Mouse (Mus musculus) adrenal gland, adult 18-20 months (tissue): ENCODE results near the gene Tfip11. TPM values are rescaled to one million over a fixed set of nuclear protein-coding genes. Genes with fewer than 3 reads are reported as not detected.

Experiments
- DNase-seq, 2 experiments: peaks; one replicate each; pipeline ENCODE4 v3.0.0; 2021 to 2022; ENCODE audit warnings: low spot score in 2 of 2
- total RNA-seq, 2 experiments: library from RNA; stranded (reverse); gene quantifications; 1 replicate in 1 of 2; 2 replicates in 1 of 2; pipeline ENCODE4 v1.2.3; 2021

Gene Tfip11
- total RNA-seq, 2 experiments from 2014 or later = 38.6 to 41.8 TPM

DNA sequence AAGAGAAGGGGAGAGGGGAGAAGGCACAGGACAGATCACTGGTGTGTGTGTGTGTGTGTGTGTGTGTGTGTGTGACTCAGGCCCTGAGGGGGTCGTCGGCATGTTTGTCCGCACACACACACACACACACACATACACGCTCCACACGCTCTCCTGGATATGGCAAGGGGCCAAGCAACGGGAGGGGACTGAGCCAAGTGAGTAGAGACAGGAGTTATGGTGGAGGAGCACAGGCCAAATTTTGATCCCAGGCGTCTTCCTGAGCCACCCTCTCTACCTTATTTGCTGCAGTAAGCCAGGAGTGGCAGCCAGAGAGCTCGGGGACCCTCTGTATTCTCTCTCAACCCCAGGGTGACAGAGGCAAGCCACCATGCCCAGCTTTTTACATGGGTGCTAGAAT, 36.9 kb upstream of the Tfip11 start:
- DNase-seq = no peak

DNA sequence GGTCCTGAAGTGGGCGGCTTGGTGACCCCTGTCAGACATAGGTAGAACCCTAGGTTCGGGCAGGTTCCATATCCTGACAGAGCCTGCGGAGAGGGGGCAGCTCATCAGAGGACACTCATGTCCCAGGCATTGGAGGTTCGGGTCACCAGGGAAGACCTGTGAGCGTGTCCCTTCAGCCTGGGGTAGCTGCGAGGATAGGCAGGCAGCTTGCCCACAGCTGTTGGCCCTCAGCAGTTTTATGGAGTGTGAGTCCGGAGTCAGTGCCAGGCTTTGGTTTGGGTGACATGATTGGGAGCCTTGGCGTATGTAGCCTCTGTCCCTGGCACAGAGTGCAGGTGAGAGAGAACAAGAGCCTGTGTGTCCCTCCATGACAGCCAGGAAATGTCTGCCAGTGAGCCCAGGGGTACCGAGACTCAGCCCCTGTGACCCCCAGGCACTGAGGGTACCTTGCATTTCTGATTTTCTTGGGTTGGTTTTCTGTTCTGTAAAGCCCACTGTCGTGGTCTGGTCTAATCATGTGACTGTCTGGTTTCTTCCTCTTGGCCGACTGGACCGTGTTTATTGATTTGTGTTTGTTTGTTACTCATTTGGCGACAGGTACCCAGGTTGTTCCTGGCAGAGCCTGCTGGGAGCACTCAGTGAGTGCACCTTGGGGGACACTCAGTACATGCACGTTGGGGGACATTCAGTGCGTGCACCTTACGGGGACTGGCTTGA, 36.2 kb upstream of the Tfip11 start:
- no peak for DNase-seq

DNA sequence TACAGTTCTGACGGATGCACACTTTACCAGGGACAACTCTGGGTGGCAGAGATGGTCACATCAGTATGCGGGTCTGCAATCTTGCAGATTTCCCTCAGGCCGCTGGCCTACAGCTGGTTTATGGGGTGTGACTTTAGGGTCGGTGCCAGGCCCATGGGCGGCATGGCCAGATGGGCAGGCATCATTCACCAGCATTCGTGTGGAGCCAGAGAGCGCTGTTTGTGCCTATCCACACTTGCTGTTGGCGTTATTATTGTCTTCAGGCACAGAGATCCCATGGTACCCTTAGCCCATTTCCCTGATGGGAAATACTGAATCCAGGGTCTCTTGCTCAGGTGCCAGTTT, 35.6 kb upstream of the Tfip11 start:
- no peak for DNase-seq

DNA sequence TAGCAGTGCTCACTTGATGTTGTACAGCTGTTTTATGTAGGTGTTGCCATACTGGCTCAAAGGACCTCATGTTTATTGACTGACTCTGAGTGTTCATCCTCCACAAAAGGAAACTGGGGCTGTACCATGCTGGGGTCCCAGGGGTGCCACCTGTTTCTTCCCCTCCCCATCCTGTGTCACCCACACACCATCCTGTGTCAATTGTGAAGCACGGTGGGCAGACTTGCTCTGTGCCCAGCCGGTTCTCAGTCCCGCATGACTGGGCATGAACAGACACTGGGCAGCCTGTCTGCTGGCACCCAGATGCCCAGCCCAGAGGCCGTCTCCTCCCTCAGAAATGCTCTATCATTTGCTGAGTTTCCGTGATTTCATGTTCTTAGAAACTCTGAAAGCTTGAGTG, 34.3 kb upstream of the Tfip11 start:
- no peak for DNase-seq

DNA sequence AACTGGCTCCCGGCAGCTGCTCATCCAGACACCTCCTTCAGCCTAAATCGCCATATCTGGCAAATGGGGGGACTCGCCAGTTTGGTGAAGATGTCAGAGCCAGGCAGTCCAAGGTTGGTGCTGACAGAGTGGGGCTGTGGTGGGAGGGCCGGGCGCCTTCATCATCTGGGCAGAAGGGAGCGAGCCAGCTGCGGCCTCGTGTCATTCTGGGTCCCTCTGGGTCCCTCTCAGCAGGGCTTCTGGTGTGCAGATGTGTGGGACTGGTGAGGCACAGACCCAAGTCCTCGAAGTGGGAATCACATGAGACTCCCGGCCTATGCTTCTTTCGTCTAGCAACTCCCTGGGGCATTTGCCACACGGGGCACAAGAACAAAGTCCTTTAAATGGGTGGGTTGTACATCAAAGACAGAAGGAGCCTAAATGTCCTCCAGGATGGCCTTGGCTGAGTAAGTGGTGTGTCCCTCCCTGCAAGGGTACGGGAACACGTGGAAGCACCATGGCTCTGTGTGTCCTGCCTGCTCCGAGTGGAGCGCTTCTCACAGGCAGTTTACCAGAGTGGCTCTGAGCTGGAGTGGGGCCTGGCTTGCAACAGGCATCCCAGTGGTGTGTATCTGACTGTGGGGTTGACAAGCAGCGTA, 33.7 kb upstream of the Tfip11 start:
- DNase-seq = no peak

DNA sequence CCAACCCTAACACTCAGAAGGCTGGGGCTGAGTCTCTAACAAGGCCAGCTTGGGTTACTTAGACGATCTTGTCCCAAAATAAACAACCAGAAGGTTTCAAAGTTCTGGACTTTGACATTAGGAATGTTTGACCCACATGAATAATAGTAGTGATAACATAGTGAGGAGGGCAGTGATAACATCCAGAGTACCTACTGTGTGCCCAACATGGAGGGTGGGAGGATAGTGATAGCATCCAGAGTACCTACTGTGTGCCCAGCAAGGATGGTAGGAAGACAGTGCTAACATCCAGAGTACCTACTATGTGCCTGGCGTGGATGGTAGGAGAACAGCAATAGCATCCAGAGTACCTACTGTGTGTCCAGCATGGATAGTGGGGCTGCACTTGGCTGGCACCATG, 32.4 kb upstream of the Tfip11 start:
- no peak for DNase-seq

DNA sequence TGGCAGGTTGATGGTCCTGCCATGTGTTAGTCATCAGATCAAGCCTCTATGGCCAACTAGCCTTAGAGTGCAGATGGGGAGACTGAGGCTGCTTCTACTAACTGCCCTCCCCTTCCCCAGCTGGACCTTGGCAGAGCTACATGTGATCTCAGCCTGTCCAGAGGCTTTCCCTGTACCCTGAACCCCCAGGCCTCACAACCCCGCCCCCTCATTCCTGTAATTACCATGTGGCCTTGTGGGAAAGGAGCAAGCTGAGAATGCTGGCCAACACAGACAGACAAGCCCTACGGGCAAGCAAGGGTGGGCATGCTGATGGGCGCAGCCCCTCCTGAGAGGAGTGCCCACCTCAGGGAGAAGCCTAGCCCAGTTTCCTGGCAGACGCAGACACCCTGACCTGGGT, 31.5 kb upstream of the Tfip11 start:
- DNase-seq = no peak

DNA sequence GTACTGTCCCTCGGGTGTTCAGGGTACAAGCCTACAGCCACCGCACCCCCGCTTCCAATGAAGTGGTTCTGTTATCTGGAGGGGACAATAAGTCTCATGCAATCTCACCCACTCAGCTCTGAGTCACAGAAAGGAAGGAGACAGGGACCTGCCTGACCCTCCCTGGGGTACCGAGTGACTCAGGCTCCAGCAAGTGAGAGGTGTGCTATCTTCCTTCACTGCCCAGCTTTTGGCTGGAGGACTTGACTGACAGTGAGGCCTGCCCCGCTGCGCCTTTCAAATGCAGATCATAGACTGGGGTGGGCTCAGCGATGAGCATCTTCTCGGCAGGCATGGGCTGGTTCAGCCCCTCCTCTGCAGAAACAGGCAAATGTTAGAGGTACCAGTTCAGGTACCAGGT, 31.0 kb upstream of the Tfip11 start:
- no peak for DNase-seq

DNA sequence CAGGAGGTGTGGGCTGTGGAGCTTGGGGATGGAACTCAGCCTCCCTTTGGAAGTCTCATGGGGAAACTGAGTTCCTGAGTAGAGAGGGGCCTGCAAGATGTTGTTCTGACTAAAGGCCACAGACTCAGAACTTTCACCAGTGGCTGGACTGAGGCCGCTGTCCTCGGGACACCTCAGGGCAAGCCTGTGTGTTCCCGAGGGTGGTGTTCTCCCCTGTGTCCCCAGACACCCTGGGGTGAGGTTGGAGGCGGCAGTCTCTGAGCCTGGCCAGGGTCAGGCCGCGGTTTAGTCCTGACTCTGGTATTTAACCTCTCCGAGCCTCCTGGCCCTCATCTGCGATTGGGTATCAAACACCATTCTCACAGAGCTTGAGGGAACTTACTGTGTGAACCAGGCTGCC, 30.6 kb upstream of the Tfip11 start:
- DNase-seq = no peak

DNA sequence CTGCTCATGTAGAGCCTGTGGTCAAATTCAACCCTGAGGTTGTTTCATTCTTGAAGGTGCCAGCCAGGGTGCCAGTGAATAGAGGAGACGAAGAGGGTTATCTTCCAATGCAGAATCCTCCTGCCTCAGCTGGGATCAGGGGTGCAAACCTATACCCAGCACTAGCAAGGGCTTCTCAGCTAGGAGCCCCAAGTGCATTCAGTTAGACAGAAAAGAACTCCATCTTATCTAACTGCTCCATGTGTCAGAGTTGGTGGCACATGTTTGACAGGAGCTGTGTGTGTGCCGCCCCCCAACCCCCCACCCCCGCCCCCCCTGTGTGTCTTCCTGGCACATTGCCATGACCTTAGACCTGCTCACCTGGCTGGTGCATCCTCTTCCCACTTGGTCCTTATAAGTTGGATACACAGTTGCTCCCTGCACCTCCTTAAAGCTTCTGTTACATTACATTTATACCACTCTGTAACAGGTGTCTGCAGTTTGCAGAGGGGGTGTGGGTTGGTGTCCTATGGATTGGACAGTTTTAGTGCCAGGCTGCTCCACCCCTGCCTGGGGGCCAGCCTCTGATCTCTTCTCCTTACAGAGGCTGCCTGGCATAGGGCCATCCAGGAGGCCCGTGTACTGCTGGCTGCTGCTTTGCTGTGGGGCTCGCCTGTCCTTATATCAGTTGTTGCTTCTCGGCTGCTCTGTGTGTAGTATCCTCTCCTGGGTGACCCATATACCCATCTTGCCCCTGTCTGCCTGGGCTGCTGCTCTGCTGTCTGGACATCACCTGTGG, 29.6 kb upstream of the Tfip11 start:
- no peak for DNase-seq

DNA sequence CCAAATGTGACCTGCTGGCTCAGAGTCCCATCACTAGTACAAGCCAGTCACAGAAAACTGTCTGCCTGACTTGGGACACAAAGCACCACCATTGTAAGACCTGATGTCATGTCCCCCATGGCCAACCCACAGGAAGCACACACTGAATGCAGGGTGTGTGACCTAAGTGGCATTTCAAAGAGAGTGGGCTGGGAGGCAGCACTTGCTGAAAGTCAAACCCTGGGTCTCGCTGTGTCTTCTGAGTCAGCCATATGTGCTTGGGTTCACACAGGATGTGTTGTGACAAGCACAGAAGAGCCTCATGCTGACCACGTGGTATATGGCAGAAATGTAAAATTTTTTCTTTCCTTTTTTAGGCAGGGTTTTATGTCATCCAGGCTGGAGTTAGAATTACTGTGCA, 28.9 kb upstream of the Tfip11 start:
- DNase-seq = no peak

DNA sequence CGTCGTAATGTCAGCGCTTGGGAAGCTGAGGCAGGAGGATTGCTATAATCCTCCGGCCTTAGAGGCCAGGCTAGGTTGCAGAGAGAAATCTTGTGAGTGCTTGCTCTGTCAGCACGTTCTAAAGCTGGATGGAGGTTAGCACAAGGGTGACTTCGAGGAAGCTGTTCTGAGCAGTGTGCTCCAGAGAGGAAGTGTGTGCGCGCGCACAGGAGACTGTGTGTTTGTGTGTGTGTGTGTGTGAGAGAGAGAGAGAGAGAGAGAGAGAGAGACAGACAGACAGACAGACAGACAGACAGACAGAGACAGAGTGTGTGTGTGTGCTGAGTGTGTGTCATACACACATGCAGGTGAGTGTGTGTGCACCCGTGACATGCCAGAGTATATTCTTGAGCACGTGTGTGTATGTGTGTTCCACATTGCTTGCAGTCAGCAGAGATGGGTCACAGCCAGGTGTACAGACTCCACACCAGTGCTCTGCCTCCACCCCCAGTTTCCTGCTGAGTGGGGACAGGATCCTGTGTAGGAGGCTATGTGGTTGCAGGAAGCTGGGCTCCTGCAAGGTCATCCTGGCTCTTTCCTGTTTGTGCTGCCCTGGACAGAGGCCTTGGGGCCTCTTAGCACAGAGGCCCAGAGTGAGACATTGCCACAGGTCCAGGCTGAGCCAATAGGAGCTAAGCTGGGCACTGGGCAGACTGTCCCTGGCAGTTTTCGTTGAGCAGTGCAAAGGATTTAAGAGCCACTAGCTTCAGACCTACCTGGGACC, 27.8 kb upstream of the Tfip11 start:
- DNase-seq = no peak

DNA sequence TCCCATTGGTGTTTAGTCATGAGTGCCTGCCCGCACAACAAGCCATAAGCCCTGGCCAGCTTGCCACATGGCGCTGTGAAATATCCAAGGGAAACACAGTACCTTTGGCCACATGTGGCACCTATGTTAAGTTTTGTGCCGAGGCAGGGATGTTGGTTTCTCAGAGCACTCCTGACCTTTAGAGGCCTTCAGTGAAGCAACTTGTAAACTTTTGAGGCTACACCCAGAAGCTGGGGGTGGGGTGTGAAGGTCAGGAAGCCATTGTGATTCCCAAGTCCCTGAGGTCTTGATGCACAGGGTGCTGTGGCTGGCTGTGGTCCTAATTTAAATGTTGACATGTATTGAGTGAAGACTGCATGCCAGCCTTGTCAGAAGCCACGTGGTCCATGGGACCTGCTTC, 26.8 kb upstream of the Tfip11 start:
- DNase-seq = no peak

DNA sequence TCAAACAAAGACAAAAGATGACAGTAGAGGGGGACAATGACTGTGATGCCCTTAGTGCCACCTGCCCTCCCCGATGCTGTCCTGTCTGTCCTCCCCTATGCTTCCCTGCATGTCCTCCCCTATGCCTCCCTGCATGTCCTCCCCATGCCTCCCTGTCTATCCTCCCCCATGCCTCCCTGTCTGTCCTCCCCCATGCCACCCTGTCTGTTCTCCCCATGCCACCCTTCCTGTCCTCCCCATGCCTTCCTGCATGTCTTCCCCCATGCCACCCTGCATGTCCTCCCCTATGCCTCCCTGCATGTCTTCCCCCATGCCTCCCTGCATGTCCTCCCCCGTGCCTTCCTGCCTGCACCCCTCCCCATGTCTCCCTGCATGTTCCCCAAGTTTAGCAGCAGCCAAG, 26.0 kb upstream of the Tfip11 start:
- DNase-seq = no peak

DNA sequence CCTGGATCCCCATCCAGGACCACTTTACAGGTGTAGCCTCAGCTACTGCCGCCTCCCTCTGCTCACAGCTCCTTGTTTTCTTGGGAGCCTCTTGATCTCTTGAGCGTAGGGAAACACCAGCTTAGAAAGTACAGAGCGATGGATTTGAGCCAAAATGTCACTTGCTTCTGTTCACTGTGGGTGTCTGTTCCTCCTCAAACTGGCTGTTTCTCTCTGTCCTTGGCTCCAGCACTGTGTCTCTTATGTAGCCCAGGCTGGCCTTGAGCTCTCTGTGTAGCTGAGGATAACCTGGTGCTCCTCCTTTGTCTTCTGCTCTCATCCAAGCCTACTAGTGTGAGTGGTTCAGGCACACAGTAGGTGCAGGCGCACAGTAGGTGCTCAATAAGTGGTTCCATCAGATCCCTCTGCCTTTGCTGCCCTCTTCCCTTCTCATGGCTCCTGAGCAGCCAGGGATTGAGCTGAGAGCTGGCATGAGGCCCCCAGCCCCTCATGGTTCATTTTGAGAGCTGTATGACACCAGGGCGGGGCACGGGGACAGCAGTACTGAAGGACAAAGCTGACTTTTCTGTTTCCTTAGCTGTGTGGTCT, 25.3 kb upstream of the Tfip11 start:
- no peak for DNase-seq

DNA sequence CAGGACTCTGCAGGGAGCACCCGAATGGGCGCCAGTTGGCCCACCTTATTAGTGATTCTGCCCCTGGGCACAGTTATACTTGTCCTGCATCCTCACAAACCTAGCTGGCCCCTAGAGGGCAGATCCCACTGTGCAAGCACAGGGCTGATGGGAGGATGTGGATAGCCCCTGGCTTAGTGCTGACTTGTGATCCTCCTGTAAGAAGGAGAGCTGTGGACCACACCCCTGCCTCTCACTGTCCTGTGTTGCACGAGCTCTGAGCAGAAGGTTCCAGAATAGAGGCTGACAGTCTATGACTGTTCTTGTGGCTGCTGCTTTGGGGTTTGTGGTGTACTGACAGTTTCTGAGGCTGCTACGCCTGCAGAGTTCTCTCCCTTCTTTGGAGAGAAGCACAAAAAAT, 24.5 kb upstream of the Tfip11 start:
- no peak for DNase-seq

DNA sequence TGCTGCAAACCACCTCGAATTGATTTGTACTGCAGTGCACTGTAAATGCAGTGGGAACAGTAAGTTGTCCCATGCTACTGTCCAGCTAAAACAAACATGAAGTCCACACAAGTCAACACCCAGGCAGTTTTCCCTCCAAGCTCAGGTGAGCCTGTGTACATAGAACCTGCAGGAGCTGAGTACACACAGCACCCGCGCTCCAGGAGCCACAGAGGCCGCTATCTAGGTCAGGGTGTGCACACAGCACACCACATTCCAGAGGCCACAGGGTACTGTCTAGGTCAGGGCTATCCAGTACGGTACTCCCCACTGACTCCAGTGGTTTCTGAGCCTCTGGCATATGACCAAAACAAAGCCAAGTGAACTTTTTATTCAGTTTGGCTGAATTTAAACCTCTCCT, 23.8 kb upstream of the Tfip11 start:
- DNase-seq = no peak

DNA sequence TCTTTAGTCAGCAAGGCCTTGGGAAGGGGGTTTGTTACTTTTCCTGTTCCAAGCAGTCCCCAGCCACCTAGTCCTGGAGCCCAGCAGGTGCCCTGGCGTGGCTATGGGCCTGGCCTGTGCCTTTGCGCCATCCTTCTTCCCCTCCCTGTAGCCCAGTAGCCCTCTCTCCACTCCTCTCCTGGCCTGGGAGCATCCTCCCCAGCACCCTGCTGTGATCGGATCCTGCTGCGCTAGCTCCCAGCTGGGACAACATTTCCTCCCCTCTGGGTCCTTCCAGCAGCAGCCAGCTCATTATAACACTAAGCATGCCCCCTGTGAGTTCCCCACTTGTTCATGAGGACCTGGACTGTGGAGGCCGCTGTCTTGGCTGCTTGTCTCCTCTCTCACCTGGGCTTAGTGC, 20.3 kb upstream of the Tfip11 start:
- no peak for DNase-seq

DNA sequence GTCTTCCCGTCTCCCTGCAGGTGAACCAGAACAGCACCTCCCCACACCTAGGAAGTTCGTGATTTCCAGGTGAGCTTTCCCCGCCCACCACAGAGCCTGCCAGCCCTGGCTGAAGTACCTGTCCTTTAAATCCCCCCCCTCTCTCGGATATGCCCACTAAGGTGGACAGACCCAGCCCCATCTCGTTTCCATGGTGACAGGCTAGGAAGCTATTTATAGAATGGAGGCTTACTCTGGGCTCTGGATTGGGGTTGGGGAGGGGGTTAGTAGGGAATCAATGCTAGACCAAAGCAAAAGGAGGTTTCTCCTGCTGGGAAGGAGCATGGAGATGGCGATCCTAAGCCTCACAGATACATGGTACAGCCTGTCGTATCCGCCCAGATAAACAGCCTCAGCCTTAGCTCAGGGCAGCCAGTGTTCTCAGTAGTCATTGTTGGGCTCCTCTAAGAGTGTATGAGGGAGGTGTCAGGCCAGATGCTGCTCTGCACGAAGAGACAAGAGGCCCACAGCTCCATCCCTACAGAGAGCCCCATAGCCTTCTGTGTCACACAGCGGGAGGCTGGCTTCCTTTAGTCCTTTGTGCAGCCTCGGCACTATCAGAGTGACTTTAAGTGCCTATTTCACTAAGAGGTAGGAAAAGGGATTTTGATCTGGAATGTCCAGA, 12.8 kb upstream of the Tfip11 start:
- no peak for DNase-seq

DNA sequence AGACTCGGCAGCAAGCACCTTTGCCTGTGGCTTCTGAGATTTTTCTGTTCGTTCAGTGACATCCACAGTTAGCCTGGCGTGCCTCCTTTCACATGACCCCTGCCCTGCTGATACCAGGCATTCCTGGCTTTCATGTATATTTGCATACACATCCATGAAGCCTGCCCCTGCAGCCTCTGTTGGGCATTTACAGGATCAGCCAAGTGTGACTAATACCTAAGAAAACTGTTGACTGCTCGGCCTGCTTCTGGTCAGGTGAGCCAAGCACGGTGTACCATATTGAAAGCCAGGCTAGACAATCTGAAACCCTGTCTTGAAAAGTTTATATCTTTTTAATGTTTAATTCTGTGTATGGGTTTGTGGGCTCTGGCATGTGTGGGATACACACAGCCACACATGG, 9.7 kb upstream of the Tfip11 start:
- DNase-seq = no peak

DNA sequence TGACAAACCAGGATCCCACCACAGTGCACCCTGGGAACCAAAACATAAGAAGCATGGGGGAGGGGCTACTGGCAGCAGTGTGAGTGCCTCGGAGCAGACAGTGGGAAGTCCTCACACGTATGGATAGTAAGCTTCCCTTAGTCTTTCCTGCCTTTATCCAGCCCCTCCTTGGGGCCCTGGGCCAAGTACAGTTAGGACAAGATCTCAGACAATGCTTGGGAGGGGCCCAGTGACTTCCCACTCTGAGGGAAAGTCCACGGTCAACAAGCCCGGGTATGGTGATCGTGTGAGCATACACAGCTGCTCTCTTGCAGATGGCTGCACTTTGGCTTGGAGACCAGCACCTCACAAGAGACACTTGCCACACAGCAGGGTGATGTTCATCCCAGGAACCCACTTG, 8.8 kb upstream of the Tfip11 start:
- no peak for DNase-seq
